Mouse (Mus musculus) liver, adult 2 months (tissue): ENCODE data around the gene Mrps2.

Source experiments
- CTCF ChIP-seq: fragments of 200-500 bp; IDR thresholded peaks from 2 replicates; pipeline ENCODE4 v1.5.1; 2011; ENCODE audit warnings: low read depth, low read length, control low read depth
- POLR2A ChIP-seq: fragments of 200-500 bp; IDR thresholded peaks from 2 replicates; pipeline ENCODE4 v1.6.1; 2011; ENCODE audit warnings: low read length, control low read depth; ENCODE audit not compliant: insufficient read depth; ENCODE audit errors: extremely low read depth

DNA sequence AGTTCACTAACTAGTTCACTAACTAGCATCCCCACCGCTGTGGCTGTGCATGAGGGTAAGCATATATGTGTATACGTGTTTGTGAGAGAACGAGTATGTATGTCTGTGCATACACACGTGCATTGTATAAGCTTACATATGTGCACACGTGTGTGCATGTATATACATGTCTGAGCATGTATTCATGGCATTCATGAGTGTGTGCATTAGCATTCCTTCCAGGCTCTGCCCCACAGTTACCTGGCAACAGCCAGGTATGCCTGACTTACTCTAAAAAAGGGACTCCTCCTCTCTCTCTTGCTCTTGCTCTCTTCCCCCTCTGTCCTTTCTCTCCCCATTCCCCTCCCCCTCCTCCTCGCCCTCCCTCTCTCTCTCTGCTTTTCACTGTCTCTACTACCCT, 40.6 kb upstream of the Mrps2 start:
- TF ChIP-seq CTCF (no peak), POLR2A (no peak)
